Mouse (Mus musculus): ENCODE results near the gene Rhoj. TPM values are rescaled to one million over a fixed set of nuclear protein-coding genes. Genes with fewer than 3 reads are reported as not detected.

Rhoj gene
- polyA plus RNA-seq, 1 experiment from 2014 or later, result 19.2 TPM

- WGBS, result 73% methylated on average over 6 of the region's 6 CpGs
- DNase-seq (ENCODE audit: low spot score), result no peak
- H3K27me3 ChIP-seq (ENCODE audit: control insufficient read depth, insufficient read depth, low read length), result no peaks in the 10 kb centered on the region
Measured at GRCm38 (mm10) chr12:75352410-75352809, 44.3 kb downstream of the Rhoj start.

GRCm38 (mm10) chr12:75354354-75354753 is 46.2 kb downstream of the Rhoj start:
- no peak overlapping the region for H3K27ac ChIP-seq (ENCODE audit: low read depth, low read length)
- H3K4me2 ChIP-seq (ENCODE audit: low read depth, low read length, severe bottlenecking), result no peak overlapping the region
- no peak overlapping the region for H3K9ac ChIP-seq (ENCODE audit: low read length)
- no peaks in the 10 kb centered on the region for H3K27me3 ChIP-seq (ENCODE audit: control insufficient read depth, insufficient read depth, low read length)
- no peaks in the 10 kb centered on the region for H3K36me3 ChIP-seq (ENCODE audit: control insufficient read depth, insufficient read depth, low read length)
- DNase-seq (ENCODE audit: low spot score) (no peak), ATAC-seq (replicated peaks; ENCODE audit: low FRiP score) (no peak)
- 89% methylated on average over 7 of the region's 7 CpGs for WGBS
- no peaks in the 10 kb centered on the region for H3K9me3 ChIP-seq (ENCODE audit: control insufficient read depth, low read length)
- no peaks in the 10 kb centered on the region for H3K4me1 ChIP-seq (replicated peaks; ENCODE audit: control insufficient read depth, insufficient read depth, low read length)
- H3K4me3 ChIP-seq (ENCODE audit: low read depth, low read length), result no peak overlapping the region

More at GRCm38 (mm10) chr12:75352410-75352809, 44.3 kb downstream of the Rhoj start:
- no peak overlapping the region for H3K4me3 ChIP-seq (ENCODE audit: low read depth, low read length)
- H3K4me1 ChIP-seq (replicated peaks; ENCODE audit: control insufficient read depth, insufficient read depth, low read length), result no peaks in the 10 kb centered on the region
- no peaks in the 10 kb centered on the region for H3K36me3 ChIP-seq (ENCODE audit: control insufficient read depth, insufficient read depth, low read length)
- H3K27ac ChIP-seq (ENCODE audit: low read depth, low read length), result no peak overlapping the region
- H3K9me3 ChIP-seq (ENCODE audit: control insufficient read depth, low read length), result no peaks in the 10 kb centered on the region
- no peak overlapping the region for H3K9ac ChIP-seq (ENCODE audit: low read length)
- ATAC-seq (replicated peaks; ENCODE audit: low FRiP score), result no peak
- H3K4me2 ChIP-seq (ENCODE audit: low read depth, low read length, severe bottlenecking), result no peak overlapping the region

- Histone ChIP-seq H3K9me3 (ENCODE audit: control insufficient read depth, low read length) (no peaks in the 10 kb centered on the region), H3K27me3 (ENCODE audit: control insufficient read depth, insufficient read depth, low read length) (no peaks in the 10 kb centered on the region), H3K27ac (ENCODE audit: low read depth, low read length) (no peak overlapping the region), H3K4me3 (ENCODE audit: low read depth, low read length) (no peak overlapping the region), H3K36me3 (ENCODE audit: control insufficient read depth, insufficient read depth, low read length) (no peaks in the 10 kb centered on the region), H3K4me2 (ENCODE audit: low read depth, low read length, severe bottlenecking) (no peak overlapping the region), H3K4me1 (replicated peaks; ENCODE audit: control insufficient read depth, insufficient read depth, low read length) (no peaks in the 10 kb centered on the region), H3K9ac (ENCODE audit: low read length) (no peak overlapping the region)
- ATAC-seq (replicated peaks; ENCODE audit: low FRiP score) (no peak), DNase-seq (ENCODE audit: low spot score) (no peak)
- 91% methylated on average over 4 of the region's 4 CpGs for WGBS
Measured at GRCm38 (mm10) chr12:75357781-75358180, 49.7 kb downstream of the Rhoj start.

GRCm38 (mm10) chr12:75358714-75359113 is 50.6 kb downstream of the Rhoj start:
- H3K4me2 ChIP-seq (ENCODE audit: low read depth, low read length, severe bottlenecking), result no peak overlapping the region
- no peaks in the 10 kb centered on the region for H3K4me1 ChIP-seq (replicated peaks; ENCODE audit: control insufficient read depth, insufficient read depth, low read length)
- DNase-seq (ENCODE audit: low spot score) (no peak), ATAC-seq (replicated peaks; ENCODE audit: low FRiP score) (no peak)
- H3K27me3 ChIP-seq (ENCODE audit: control insufficient read depth, insufficient read depth, low read length), result no peaks in the 10 kb centered on the region
- no peaks in the 10 kb centered on the region for H3K9me3 ChIP-seq (ENCODE audit: control insufficient read depth, low read length)
- WGBS, result 91% methylated on average over 4 of the region's 4 CpGs
- no peak overlapping the region for H3K4me3 ChIP-seq (ENCODE audit: low read depth, low read length)
- H3K36me3 ChIP-seq (ENCODE audit: control insufficient read depth, insufficient read depth, low read length), result no peaks in the 10 kb centered on the region
- no peak overlapping the region for H3K27ac ChIP-seq (ENCODE audit: low read depth, low read length)
- no peak overlapping the region for H3K9ac ChIP-seq (ENCODE audit: low read length)

- DNase-seq (ENCODE audit: low spot score) (no peak), ATAC-seq (replicated peaks; ENCODE audit: low FRiP score) (no peak)
- no peaks in the 10 kb centered on the region for H3K4me1 ChIP-seq (replicated peaks; ENCODE audit: control insufficient read depth, insufficient read depth, low read length)
- H3K4me2 ChIP-seq (ENCODE audit: low read depth, low read length, severe bottlenecking), result no peak overlapping the region
- H3K36me3 ChIP-seq (ENCODE audit: control insufficient read depth, insufficient read depth, low read length), result no peaks in the 10 kb centered on the region
- 47% methylated on average over 2 of the region's 2 CpGs for WGBS
- H3K9me3 ChIP-seq (ENCODE audit: control insufficient read depth, low read length), result no peaks in the 10 kb centered on the region
- no peak overlapping the region for H3K4me3 ChIP-seq (ENCODE audit: low read depth, low read length)
- H3K27ac ChIP-seq (ENCODE audit: low read depth, low read length), result no peak overlapping the region
- H3K27me3 ChIP-seq (ENCODE audit: control insufficient read depth, insufficient read depth, low read length), result no peaks in the 10 kb centered on the region
- H3K9ac ChIP-seq (ENCODE audit: low read length), result no peak overlapping the region
Measured at GRCm38 (mm10) chr12:75359500-75359899, 51.4 kb downstream of the Rhoj start.

GRCm38 (mm10) chr12:75359921-75360482 is 51.9 kb downstream of the Rhoj start:
- ATAC-seq (replicated peaks; ENCODE audit: low FRiP score), result no peak
- Histone ChIP-seq H3K9me3 (ENCODE audit: control insufficient read depth, low read length) (no peaks in the 10 kb centered on the region), H3K4me2 (ENCODE audit: low read depth, low read length, severe bottlenecking) (no peak overlapping the region), H3K36me3 (ENCODE audit: control insufficient read depth, insufficient read depth, low read length) (no peaks in the 10 kb centered on the region), H3K27ac (ENCODE audit: low read depth, low read length) (no peak overlapping the region), H3K4me3 (ENCODE audit: low read depth, low read length) (no peak overlapping the region), H3K9ac (ENCODE audit: low read length) (no peak overlapping the region), H3K27me3 (ENCODE audit: control insufficient read depth, insufficient read depth, low read length) (no peaks in the 10 kb centered on the region), H3K4me1 (replicated peaks; ENCODE audit: control insufficient read depth, insufficient read depth, low read length) (no peaks in the 10 kb centered on the region)
- WGBS, result 71% methylated on average over 5 of the region's 5 CpGs
- DNase-seq (ENCODE audit: low spot score), result no peak

GRCm38 (mm10) chr12:75362456-75362855 is 54.3 kb downstream of the Rhoj start:
- Histone ChIP-seq H3K4me1 (replicated peaks; ENCODE audit: control insufficient read depth, insufficient read depth, low read length) (no peaks in the 10 kb centered on the region), H3K9ac (ENCODE audit: low read length) (no peak overlapping the region), H3K27me3 (ENCODE audit: control insufficient read depth, insufficient read depth, low read length) (no peaks in the 10 kb centered on the region), H3K9me3 (ENCODE audit: control insufficient read depth, low read length) (no peaks in the 10 kb centered on the region), H3K4me2 (ENCODE audit: low read depth, low read length, severe bottlenecking) (no peak overlapping the region), H3K36me3 (ENCODE audit: control insufficient read depth, insufficient read depth, low read length) (no peaks in the 10 kb centered on the region), H3K27ac (ENCODE audit: low read depth, low read length) (no peak overlapping the region), H3K4me3 (ENCODE audit: low read depth, low read length) (no peak overlapping the region)
- 93% methylated on average over 16 of the region's 16 CpGs for WGBS
- ATAC-seq (replicated peaks; ENCODE audit: low FRiP score), result no peak
- no peak for DNase-seq (ENCODE audit: low spot score)

GRCm38 (mm10) chr12:75364416-75364815 is 56.3 kb downstream of the Rhoj start:
- no peaks in the 10 kb centered on the region for H3K27me3 ChIP-seq (ENCODE audit: control insufficient read depth, insufficient read depth, low read length)
- DNase-seq (ENCODE audit: low spot score) (no peak), ATAC-seq (replicated peaks; ENCODE audit: low FRiP score) (no peak)
- H3K4me3 ChIP-seq (ENCODE audit: low read depth, low read length), result no peak overlapping the region
- H3K4me1 ChIP-seq (replicated peaks; ENCODE audit: control insufficient read depth, insufficient read depth, low read length), result no peaks in the 10 kb centered on the region
- no peak overlapping the region for H3K4me2 ChIP-seq (ENCODE audit: low read depth, low read length, severe bottlenecking)
- WGBS, result 96% methylated on average over 4 of the region's 4 CpGs
- H3K9ac ChIP-seq (ENCODE audit: low read length), result no peak overlapping the region
- H3K36me3 ChIP-seq (ENCODE audit: control insufficient read depth, insufficient read depth, low read length), result no peaks in the 10 kb centered on the region
- H3K27ac ChIP-seq (ENCODE audit: low read depth, low read length), result no peak overlapping the region
- H3K9me3 ChIP-seq (ENCODE audit: control insufficient read depth, low read length), result no peaks in the 10 kb centered on the region

- no peak overlapping the region for H3K27ac ChIP-seq (ENCODE audit: low read depth, low read length)
- no peaks in the 10 kb centered on the region for H3K9me3 ChIP-seq (ENCODE audit: control insufficient read depth, low read length)
- H3K9ac ChIP-seq (ENCODE audit: low read length), result no peak overlapping the region
- H3K4me1 ChIP-seq (replicated peaks; ENCODE audit: control insufficient read depth, insufficient read depth, low read length), result no peaks in the 10 kb centered on the region
- H3K4me2 ChIP-seq (ENCODE audit: low read depth, low read length, severe bottlenecking), result no peak overlapping the region
- ATAC-seq (replicated peaks; ENCODE audit: low FRiP score) (no peak), DNase-seq (ENCODE audit: low spot score) (no peak)
- no peaks in the 10 kb centered on the region for H3K36me3 ChIP-seq (ENCODE audit: control insufficient read depth, insufficient read depth, low read length)
- H3K4me3 ChIP-seq (ENCODE audit: low read depth, low read length), result no peak overlapping the region
- H3K27me3 ChIP-seq (ENCODE audit: control insufficient read depth, insufficient read depth, low read length), result no peaks in the 10 kb centered on the region
- 89% methylated on average over 14 of the region's 14 CpGs for WGBS
Measured at GRCm38 (mm10) chr12:75365621-75366124, 57.6 kb downstream of the Rhoj start.

All from forebrain, embryonic 11.5 days (tissue).